Mouse (Mus musculus) gastrocnemius, postnatal 14 days (tissue): ENCODE data around the gene Dtl. TPM values are rescaled to one million over a fixed set of nuclear protein-coding genes. Genes with fewer than 3 reads are reported as not detected.

Experiments
- DNase-seq: peaks from one replicate; pipeline ENCODE4 v3.0.0; 2021; ENCODE audit warnings: mixed read lengths
- intact Hi-C: fragments of 180-260 bp; cut with DNase I; formaldehyde crosslinking; loops from one replicate; pipeline ENCODE4 v1.15.1; 2025; ENCODE audit warnings: low total_unique reads
- total RNA-seq, 2 experiments: library from RNA; stranded (reverse); gene quantifications; 2 replicates each; pipeline ENCODE4 v1.2.3; 2021

Gene Dtl
- total RNA-seq, 2 experiments from 2014 or later: 1.00 to 2.0 TPM

- peak; percentile 19 for DNase-seq
- intact Hi-C loops: no loop called here
Measured at GRCm38 (mm10) chr1:191493476-191494302, 81.7 kb downstream of the Dtl start.

GRCm38 (mm10) chr1:191490446-191490845 lies 84.9 kb downstream of the Dtl start:
- intact Hi-C loops: no loop called here
- no peak for DNase-seq

Other genes starting within 250 kb of the Dtl start
- gene Tmem206, start 249.6 kb downstream of the Dtl start, total RNA-seq: 1 to 10 TPM; 1.8 to 2.3 TPM
- gene Ppp2r5a, start 172.3 kb downstream of the Dtl start, total RNA-seq: 10 to 100 TPM; 63.0 to 67.2 TPM
- gene Ints7, start 92 bp upstream of the Dtl start, total RNA-seq: 10 to 100 TPM; 10.1 TPM
- 10 to 100 TPM; 20.8 to 21.5 TPM for gene Lpgat1, start 142.3 kb upstream of the Dtl start, total RNA-seq
- 1 to 10 TPM; 1.6 TPM for gene Nek2, start 245.9 kb upstream of the Dtl start, total RNA-seq